Mouse (Mus musculus) kidney, embryonic 15.5 days (tissue): ENCODE data around the gene Osm. TPM values are rescaled to one million over a fixed set of nuclear protein-coding genes. Genes with fewer than 3 reads are reported as not detected.

Source experiments
- ATAC-seq: fragments of 200-750 bp; cut with Nextera tagmentation; replicated peaks from 2 replicates; pipeline ENCODE4 v1.8.0; 2017; ENCODE audit warnings: moderate TSS enrichment; ENCODE audit not compliant: low FRiP score
- H3K27ac ChIP-seq: fragments of 300-500 bp; sonication (generic); 2 replicates; pipeline ENCODE4 v1.5.1; 2015; ENCODE audit warnings: mild to moderate bottlenecking, inconsistent platforms
- H3K27me3 ChIP-seq: fragments of 300-500 bp; sonication (generic); 2 replicates; pipeline ENCODE4 v1.6.1; 2015; ENCODE audit warnings: inconsistent platforms
- H3K36me3 ChIP-seq: fragments of 300-500 bp; sonication (generic); 2 replicates; pipeline ENCODE4 v1.6.1; 2015; ENCODE audit warnings: inconsistent platforms
- H3K4me1 ChIP-seq: fragments of 300-500 bp; sonication (generic); 2 replicates; pipeline ENCODE4 v1.6.1; 2015; ENCODE audit warnings: inconsistent platforms
- H3K4me2 ChIP-seq: fragments of 300-500 bp; sonication (generic); 2 replicates; pipeline ENCODE4 v1.6.1; 2015; ENCODE audit warnings: moderate library complexity, mild to moderate bottlenecking, inconsistent platforms
- H3K4me3 ChIP-seq: fragments of 300-500 bp; sonication (generic); replicated peaks from 2 replicates; pipeline ENCODE4 v1.5.1; 2015; ENCODE audit warnings: mild to moderate bottlenecking, inconsistent platforms
- H3K9ac ChIP-seq: fragments of 300-500 bp; sonication (generic); 2 replicates; pipeline ENCODE4 v1.6.1; 2015; ENCODE audit warnings: mild to moderate bottlenecking, inconsistent platforms
- H3K9me3 ChIP-seq: fragments of 300-500 bp; sonication (generic); replicated peaks from 2 replicates; pipeline ENCODE4 v1.6.1; 2016; ENCODE audit warnings: inconsistent platforms
- WGBS: fragments of 180-500 bp; shearing (Covaris S2); methylation state at CpG from one replicate; pipeline ENCODE4 v1.1.7; 2015; ENCODE audit warnings: mixed read lengths; 5-methylcytosine and 5-hydroxymethylcytosine counted together
- polyA plus RNA-seq: library from polyadenylated mRNA; unstranded; fragments of >200 nt; fragmentation: Nextera tagmentation; extraction: Ambion mirVana; gene quantifications from 2 replicates; pipeline ENCODE4 v1.2.1, GENCODE M21; 2015

The Osm gene
- polyA plus RNA-seq, 1 experiment from 2014 or later, result not detected

- peak within 1 kb of the TSS; percentile 56 for H3K9ac ChIP-seq
- ATAC-seq, result peak; percentile 88
- 0 out of 2 replicates have a peak within 1 kb of the TSS, but pooled peaks have one; percentile 45 for H3K27ac ChIP-seq
- peaks cover 26% of the 10 kb centered on the region for H3K36me3 ChIP-seq
- no peaks in the 10 kb centered on the region for H3K9me3 ChIP-seq
- peaks cover 23% of the 10 kb centered on the region for H3K4me1 ChIP-seq
- WGBS, result 2% methylated on average over 56 of the region's 56 CpGs
- peak within 1 kb of the TSS; percentile 97 for H3K4me2 ChIP-seq
- peaks cover 15% of the 10 kb centered on the region for H3K27me3 ChIP-seq
- H3K4me3 ChIP-seq, result peak within 1 kb of the TSS; percentile 55
These were observed 18.1 kb upstream of the Osm start, which contains the start of gene Castor1 for GRCm38 (mm10) chr11:4217914-4218629. TSS of gene Castor1 (plus strand) at chr11:4218225.

GRCm38 (mm10) chr11:4218637-4219036 is 17.6 kb upstream of the Osm start:
- Histone ChIP-seq H3K4me1 (peaks cover 23% of the 10 kb centered on the region), H3K9ac (peak overlapping the region; percentile 56)
- WGBS, result 4% methylated on average over 6 of the region's 6 CpGs

GRCm38 (mm10) chr11:4219317-4219751 is 16.9 kb upstream of the Osm start:
- ATAC-seq, result peak; percentile 7; the same call in 1 of the 2 replicates
- H3K9me3 ChIP-seq, result no peaks in the 10 kb centered on the region
- peaks cover 15% of the 10 kb centered on the region for H3K27me3 ChIP-seq
- 5% methylated on average over 2 of the region's 2 CpGs for WGBS
- H3K4me1 ChIP-seq, result peaks cover 23% of the 10 kb centered on the region
- no peak overlapping the region for H3K4me3 ChIP-seq
- H3K9ac ChIP-seq, result no peak overlapping the region
- no peak overlapping the region for H3K27ac ChIP-seq
- H3K4me2 ChIP-seq, result peak overlapping the region; percentile 97
- peaks cover 14% of the 10 kb centered on the region for H3K36me3 ChIP-seq

More at GRCm38 (mm10) chr11:4218637-4219036, 17.6 kb upstream of the Osm start:
- no peaks in the 10 kb centered on the region for H3K9me3 ChIP-seq
- peaks cover 21% of the 10 kb centered on the region for H3K36me3 ChIP-seq
- peak overlapping the region; percentile 55 for H3K4me3 ChIP-seq
- H3K27me3 ChIP-seq, result peaks cover 15% of the 10 kb centered on the region
- ATAC-seq, result no peak
- H3K27ac ChIP-seq, result 0 out of 2 replicates have a peak overlapping the region, but pooled peaks have one; percentile 45
- peak overlapping the region; percentile 97 for H3K4me2 ChIP-seq

GRCm38 (mm10) chr11:4219908-4220307 is 16.3 kb upstream of the Osm start:
- peaks cover 15% of the 10 kb centered on the region for H3K27me3 ChIP-seq
- H3K4me3 ChIP-seq, result no peak overlapping the region
- no peaks in the 10 kb centered on the region for H3K9me3 ChIP-seq
- H3K36me3 ChIP-seq, result peaks cover 8% of the 10 kb centered on the region
- H3K4me2 ChIP-seq, result no peak overlapping the region
- no peak for ATAC-seq
- 61% methylated on average over 9 of the region's 9 CpGs for WGBS
- H3K27ac ChIP-seq, result no peak overlapping the region
- H3K4me1 ChIP-seq, result peaks cover 23% of the 10 kb centered on the region
- no peak overlapping the region for H3K9ac ChIP-seq

- Histone ChIP-seq H3K36me3 (no peaks in the 10 kb centered on the region), H3K4me3 (no peak overlapping the region), H3K27me3 (peaks cover 15% of the 10 kb centered on the region), H3K27ac (no peak overlapping the region), H3K9ac (no peak overlapping the region), H3K4me2 (no peak overlapping the region), H3K4me1 (peaks cover 23% of the 10 kb centered on the region), H3K9me3 (no peaks in the 10 kb centered on the region)
- ATAC-seq, result no peak
- WGBS, result 53% methylated on average over 28 of the region's 28 CpGs
These were observed 15.5 kb upstream of the Osm start for GRCm38 (mm10) chr11:4220443-4221400.

- Histone ChIP-seq H3K9ac (no peak overlapping the region), H3K4me2 (no peak overlapping the region), H3K36me3 (no peaks in the 10 kb centered on the region), H3K27me3 (peaks cover 15% of the 10 kb centered on the region), H3K4me3 (no peak overlapping the region), H3K27ac (no peak overlapping the region), H3K4me1 (peaks cover 23% of the 10 kb centered on the region), H3K9me3 (no peaks in the 10 kb centered on the region)
- ATAC-seq, result no peak
- WGBS, result 66% methylated on average over 17 of the region's 17 CpGs
These were observed 13.9 kb upstream of the Osm start for GRCm38 (mm10) chr11:4222046-4222950.

GRCm38 (mm10) chr11:4223393-4224188 is 12.6 kb upstream of the Osm start:
- no peaks in the 10 kb centered on the region for H3K9me3 ChIP-seq
- H3K27ac ChIP-seq, result no peak overlapping the region
- no peak overlapping the region for H3K9ac ChIP-seq
- WGBS, result 34% methylated on average over 7 of the region's 7 CpGs
- H3K4me3 ChIP-seq, result no peak overlapping the region
- H3K4me1 ChIP-seq, result peaks cover 14% of the 10 kb centered on the region
- peaks cover 11% of the 10 kb centered on the region for H3K27me3 ChIP-seq
- H3K36me3 ChIP-seq, result no peaks in the 10 kb centered on the region
- no peak overlapping the region for H3K4me2 ChIP-seq
- no peak for ATAC-seq

GRCm38 (mm10) chr11:4224223-4224622 is 12.0 kb upstream of the Osm start:
- ATAC-seq, result no peak
- Histone ChIP-seq H3K36me3 (no peaks in the 10 kb centered on the region), H3K9me3 (no peaks in the 10 kb centered on the region), H3K4me1 (peaks cover 9% of the 10 kb centered on the region), H3K27ac (no peak overlapping the region), H3K9ac (no peak overlapping the region), H3K4me3 (no peak overlapping the region), H3K4me2 (no peak overlapping the region), H3K27me3 (peaks cover 5% of the 10 kb centered on the region; the same call in 1 of the 2 replicates)
- 36% methylated on average over 2 of the region's 2 CpGs for whole genome bisulfite sequencing

- 0 out of 2 replicates have a peak, but pooled peaks cover 3% of the 10 kb centered on the region for H3K4me1 ChIP-seq
- H3K4me3 ChIP-seq, result no peak overlapping the region
- H3K36me3 ChIP-seq, result no peaks in the 10 kb centered on the region
- WGBS, result 77% methylated on average over 5 of the region's 5 CpGs
- H3K9me3 ChIP-seq, result no peaks in the 10 kb centered on the region
- ATAC-seq, result no peak
- no peak overlapping the region for H3K9ac ChIP-seq
- H3K4me2 ChIP-seq, result no peak overlapping the region
- H3K27ac ChIP-seq, result no peak overlapping the region
- H3K27me3 ChIP-seq, result no peaks in the 10 kb centered on the region
These were observed 9.5 kb upstream of the Osm start for GRCm38 (mm10) chr11:4226569-4227325.

GRCm38 (mm10) chr11:4228463-4228862 is 7.8 kb upstream of the Osm start:
- Histone ChIP-seq H3K9me3 (no peaks in the 10 kb centered on the region), H3K4me3 (no peak overlapping the region), H3K27ac (no peak overlapping the region), H3K4me2 (no peak overlapping the region), H3K4me1 (0 out of 2 replicates have a peak, but pooled peaks cover 3% of the 10 kb centered on the region), H3K27me3 (no peaks in the 10 kb centered on the region), H3K9ac (no peak overlapping the region), H3K36me3 (no peaks in the 10 kb centered on the region)
- ATAC-seq, result no peak
- WGBS, result 18% methylated on average over 8 of the region's 8 CpGs
